Mouse (Mus musculus) adrenal gland (tissue): ENCODE measurements at regions not wholly inside any gene's neighbourhood (a gene's known extent, or its start where the extent isn't known, plus 50 kb on each side); places are given as distances from the start of the nearest gene placed in this dataset.

Experiments
- intact Hi-C: fragments of 180-260 bp; cut with DNase I; formaldehyde crosslinking; loops from one replicate; pipeline ENCODE4 v1.15.1; 2025

DNA sequence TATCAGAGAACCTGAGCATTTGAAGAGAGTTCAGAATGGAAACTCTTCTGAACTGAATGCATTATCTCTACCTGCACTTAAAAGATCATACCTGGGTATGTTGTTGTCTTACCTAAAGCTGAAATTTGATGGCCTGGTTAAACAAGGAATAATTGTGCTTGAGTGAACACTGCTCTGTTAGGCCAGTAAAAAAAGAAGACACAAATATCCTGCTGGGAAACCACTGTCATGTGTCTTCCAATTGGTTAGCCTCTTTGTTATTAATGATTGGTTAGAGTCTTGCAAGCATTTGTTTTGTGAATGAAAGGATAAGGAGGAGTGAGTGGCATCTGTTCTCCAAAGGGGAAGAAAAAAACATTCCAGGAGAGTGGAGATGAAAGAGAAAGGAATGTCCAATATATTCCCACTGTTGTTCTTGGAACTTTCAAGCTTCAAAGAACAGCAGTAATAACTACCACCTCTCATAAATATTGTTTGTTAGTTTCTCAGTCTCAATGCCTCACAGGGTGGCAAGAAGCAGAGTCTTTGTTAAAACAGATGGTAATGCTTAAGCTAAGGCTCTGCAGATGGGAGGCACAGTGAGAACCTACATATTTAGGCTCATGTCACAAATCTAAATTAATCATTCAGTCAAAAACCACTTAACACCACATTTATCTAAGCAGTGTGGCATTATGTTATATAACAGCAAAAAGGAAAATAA, 165.5 kb downstream of the Dsel start:
- intact Hi-C loops = no loop called here

DNA sequence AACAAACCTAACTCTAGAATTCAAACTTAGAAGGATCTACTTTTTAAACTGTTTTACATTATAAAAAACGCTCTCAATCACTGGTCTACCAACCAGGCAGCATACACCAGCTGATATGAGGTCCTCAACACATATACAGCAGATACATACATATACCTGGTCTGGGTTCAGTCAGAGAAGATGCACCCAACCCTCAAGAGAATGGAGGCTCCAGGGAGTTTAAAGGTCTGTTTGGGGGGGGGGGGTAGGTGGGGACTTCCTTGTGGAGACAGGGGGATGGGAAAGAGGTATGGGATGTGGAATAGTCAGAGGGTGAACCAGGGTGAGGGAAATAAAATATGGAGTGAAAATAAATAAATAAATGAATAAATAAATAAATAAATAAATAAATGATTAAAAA, 203.8 kb downstream of the Dsel start:
- intact Hi-C loops = loop anchor here (1.0 to 5.0 kb wide), 2 partner anchors 717 to 791 kb away; no protein-coding TSS in a partner anchor

DNA sequence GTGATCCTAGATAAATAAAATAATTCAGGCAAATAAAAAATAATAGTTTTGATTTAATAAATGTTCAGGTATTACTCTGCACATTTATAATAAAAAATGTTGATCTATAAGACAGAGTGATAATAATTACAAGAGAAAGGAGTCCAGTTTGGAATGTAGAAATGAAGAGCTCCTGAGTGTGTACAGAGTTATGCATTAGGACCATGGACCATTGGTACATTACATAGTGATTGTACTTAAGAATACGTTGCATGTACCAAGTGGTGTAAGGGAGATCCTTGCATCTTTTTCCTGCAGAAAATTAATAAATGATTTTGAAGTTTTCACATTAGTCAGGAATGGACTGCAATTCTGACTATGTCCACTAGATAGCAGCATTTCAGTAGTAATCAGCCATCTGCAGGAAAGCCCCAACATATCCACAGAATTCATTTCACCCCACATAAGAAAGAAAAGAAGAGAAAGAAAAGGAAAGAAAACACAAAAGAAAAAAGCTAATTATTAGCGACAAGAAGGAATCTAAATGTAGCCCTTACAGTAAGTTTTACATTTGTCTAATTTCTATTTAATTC, 204.5 kb downstream of the Dsel start:
- intact Hi-C loops = loop anchor here (1.0 to 5.0 kb wide), 2 partner anchors 718 to 792 kb away; no protein-coding TSS in a partner anchor

DNA sequence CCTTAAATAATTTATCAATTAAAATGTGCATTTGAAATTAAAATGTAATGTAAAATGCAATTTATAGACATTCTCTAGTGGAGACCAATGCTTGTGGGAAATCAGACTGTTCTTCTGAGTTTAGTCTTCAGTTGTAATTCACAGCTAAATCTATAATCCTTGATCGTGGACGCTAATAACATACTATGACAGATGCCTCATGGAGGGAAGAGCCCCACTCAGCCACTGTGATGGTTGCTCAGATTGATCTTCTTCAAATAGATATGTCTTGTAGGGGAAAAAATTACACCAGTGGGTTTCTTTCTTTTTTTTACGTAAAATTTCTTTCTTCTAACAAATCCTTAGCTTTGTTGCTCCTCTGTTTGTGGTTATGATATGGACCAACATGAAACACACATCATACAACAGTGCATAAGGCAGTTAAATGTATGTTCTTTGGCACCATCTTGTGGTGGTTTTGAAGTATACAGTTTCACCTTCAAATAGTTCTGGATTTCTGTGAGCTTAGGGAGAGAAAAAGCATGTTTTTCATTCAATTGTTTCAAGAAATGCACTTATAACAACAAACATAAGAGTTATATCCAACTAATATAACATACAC, 230.8 kb downstream of the Dsel start:
- intact Hi-C loops = no loop called here
